Mouse (Mus musculus): ENCODE measurements around the gene Mier1. TPM values are rescaled to one million over a fixed set of nuclear protein-coding genes. Genes with fewer than 3 reads are reported as not detected.

The Mier1 gene
- 26.8 and 32.3 TPM in 2 replicates for polyA plus RNA-seq (2015; fragmentation: Nextera tagmentation; extraction: Ambion mirVana)

GRCm38 (mm10) chr4:103114184-103115111, at the start of gene Mier1, which contains the start of gene Wdr78:
Mier1 (plus strand) TSS chr4:103114390.
Wdr78 (minus strand) TSS chr4:103114555.

Other genes starting within 250 kb of the Mier1 start
- 1.3 and 1.5 TPM in 2 replicates for gene Tctex1d1, start 135.8 kb upstream of the Mier1 start, polyA plus RNA-seq (2015; fragmentation: Nextera tagmentation; extraction: Ambion mirVana)
- not detected in 2 replicates for gene Insl5, start 87.5 kb upstream of the Mier1 start, polyA plus RNA-seq (2015; fragmentation: Nextera tagmentation; extraction: Ambion mirVana)
- gene Wdr78, start 165 bp downstream of the Mier1 start, polyA plus RNA-seq (2015; fragmentation: Nextera tagmentation; extraction: Ambion mirVana): 0.36 and 0.65 TPM in 2 replicates
- gene Slc35d1, start 100.8 kb downstream of the Mier1 start, polyA plus RNA-seq (2015; fragmentation: Nextera tagmentation; extraction: Ambion mirVana): 2.8 and 4.5 TPM in 2 replicates
- not detected in 2 replicates for gene 4921539E11Rik, start 176.5 kb downstream of the Mier1 start, polyA plus RNA-seq (2015; fragmentation: Nextera tagmentation; extraction: Ambion mirVana)
- 18.0 and 18.4 TPM in 2 replicates for gene Oma1, start 199.4 kb downstream of the Mier1 start, polyA plus RNA-seq (2015; fragmentation: Nextera tagmentation; extraction: Ambion mirVana)

Data from urinary bladder, postnatal 0 days (tissue).